Mouse (Mus musculus) A20 (cell line): ENCODE measurements around the gene Pnpo.

Experiments
- DNase-seq: peaks from one replicate; pipeline ENCODE4 v3.0.0-alpha.2; 2011; ENCODE audit warnings: low read depth, low spot score

The Pnpo gene

DNA sequence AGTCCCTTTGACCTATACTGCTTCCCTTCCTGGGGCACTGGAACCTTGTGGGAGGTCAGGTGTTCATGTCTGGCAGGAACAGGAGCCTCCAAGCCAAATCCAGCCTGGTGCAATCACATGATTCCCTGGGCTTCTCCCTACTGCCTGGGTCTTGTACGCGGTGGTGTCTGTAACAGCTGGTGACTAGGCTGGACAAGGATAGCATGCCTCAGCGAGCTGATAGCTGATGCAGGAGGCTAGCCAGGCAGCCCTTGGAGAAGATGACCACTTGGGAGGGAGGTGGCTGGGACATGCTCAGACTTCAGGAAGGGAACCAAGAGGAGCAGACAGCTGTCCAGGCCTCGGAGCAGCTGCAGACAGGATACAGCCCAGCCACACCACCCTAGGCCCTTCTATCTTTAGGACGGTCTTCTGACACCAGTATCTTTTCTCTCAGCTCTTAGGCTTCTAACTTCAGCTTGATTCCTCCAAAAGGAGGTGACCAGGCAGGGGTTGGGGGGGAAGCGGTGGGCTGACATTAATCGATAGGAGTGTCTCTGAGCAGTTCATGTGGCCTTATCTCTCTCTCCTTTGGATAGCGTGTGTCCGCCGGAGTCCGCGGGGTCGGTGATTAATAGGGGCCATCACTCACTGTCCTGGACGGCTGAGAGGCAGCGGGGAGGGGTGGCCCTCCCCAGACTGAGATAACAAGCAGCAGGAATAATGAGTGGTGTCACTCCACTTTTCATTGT is 37.2 kb downstream of the Pnpo start:
- DNase-seq: no peak

DNA sequence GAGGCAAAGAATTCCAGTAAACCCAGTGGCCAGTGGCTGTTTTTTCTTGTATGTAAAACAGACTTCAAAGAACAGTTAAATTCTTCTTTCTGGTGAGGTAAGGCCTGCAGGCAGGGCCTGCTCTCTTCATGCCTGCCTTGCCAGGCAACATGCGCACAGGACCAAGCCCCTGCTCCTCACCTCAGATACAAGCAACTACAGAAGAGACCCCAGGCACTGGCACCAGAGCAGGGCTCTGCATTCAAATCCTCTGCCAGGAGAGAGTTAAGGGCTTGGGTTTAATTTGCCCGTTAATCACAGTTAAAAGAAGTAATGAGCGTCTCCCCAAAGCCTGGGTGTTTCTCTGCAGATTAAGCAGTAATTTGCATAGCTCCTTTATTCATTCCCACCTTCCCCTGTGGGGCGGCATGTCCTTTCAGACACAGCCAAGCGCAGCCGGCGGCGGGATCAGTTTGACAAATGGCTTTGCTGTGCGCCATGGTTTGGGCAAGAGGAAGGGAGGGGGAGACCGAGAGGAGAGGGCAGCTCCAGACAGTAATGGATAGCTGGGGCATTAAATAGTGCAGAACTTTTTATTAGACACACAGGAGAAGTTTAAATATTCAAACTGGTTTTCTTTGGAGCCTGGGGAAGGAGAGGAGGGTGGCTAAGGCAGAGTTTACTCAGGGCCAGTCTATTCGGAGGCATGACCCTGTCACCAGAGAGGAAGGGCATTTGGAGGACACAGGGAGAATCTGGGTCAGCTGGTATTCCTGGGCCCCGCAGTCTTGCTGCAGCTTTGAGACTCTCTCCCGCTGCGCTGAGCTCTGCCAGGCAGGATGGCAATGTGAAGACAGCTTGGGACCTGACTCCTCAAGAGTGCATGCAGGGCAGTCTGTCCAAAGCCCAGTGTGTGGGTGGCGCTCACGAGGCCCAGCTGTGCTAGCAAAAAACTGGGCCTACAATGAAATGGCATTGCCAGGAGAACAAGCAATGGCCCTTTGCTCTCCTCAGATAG is 40.8 kb downstream of the Pnpo start:
- no peak for DNase-seq

DNA sequence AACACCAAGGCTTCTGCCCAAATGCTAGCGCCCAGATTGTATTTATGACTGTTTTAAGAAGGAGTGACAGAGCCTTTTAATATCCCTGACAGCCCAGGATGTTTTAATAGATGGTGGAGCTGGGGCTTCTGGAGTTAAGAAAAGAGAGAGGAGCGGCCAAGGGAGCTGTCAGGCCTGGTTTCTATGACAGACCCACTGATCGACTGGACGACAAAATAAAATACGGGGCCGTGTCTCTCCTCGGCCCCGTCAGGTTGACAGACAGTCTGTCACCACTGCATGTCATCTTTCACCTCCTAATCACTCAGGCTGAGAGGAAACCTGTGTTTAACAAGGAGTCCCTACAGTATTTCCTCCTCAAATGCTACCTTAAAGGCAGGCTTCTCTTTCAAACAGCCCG is 42.5 kb downstream of the Pnpo start:
- DNase-seq: no peak

- no peak for DNase-seq
Observed at GRCm38 (mm10) chr11:96899449-96900306, 44.1 kb downstream of the Pnpo start.

DNA sequence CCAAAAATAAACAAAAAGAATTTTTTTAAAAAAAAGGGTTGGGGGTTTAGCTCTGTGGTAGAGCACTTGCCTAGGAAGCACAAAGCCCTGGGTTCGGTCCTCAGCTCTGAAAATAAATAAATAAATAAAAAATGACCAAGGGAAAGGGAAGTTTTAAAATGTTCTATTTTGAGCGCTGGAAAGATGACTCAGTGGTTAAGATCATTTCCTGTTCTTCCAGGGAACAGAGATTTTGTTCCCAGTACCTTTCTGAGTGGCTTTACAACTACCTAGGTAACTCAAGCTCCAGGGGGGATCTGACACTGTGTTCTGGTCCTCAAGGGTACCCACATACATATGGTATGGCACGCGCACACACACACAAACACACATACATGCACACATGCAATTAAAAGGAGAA is 47.9 kb downstream of the Pnpo start:
- DNase-seq: no peak

GRCm38 (mm10) chr11:96893203-96893842 is 50.5 kb downstream of the Pnpo start:
- DNase-seq: no peak

GRCm38 (mm10) chr11:96891784-96892527 is 51.8 kb downstream of the Pnpo start:
- no peak for DNase-seq
